Mouse (Mus musculus): ENCODE results near the gene Foxn3.

Foxn3 gene

DNA sequence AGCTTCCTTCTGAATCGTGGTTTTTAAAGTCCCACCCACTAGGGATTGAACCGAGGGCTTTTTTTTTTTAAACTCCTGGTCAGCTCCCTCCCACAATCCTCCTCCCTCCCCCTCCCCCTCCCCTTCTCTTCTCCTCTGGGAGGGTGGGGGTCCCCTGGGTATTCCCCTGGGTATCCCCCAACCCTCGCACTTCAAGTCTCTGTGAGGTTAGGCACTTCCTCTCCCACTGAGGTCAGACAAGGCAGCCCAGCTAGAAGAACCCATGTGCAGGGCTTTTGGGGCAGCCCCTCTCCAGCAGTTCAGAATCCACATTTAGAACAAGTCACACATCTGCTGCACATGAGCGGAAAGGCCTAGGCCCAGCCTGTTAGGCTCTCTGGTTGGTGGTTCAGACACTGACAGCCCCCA lies 182.5 kb downstream of the Foxn3 start:
- no peak for DNase-seq

DNA sequence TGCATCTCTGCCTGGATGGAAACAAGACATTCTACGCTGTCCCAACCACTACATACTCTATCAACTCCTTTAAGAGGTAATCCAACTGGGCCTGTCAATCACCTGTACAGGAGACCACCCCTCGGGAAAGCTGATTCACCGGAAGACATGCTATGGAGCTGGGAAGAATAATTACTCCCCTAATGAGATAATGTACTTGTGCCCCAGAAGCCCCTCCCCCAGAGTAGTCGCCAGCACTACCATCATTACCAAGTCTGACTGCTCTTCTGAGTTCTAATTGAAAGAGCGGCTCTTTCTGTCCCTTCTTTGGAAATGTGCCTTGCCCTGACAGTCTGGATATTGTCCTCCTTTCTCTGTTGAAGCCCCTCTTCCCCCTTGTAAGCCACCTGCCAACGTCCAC lies 183.3 kb downstream of the Foxn3 start:
- no peak for DNase-seq

DNA sequence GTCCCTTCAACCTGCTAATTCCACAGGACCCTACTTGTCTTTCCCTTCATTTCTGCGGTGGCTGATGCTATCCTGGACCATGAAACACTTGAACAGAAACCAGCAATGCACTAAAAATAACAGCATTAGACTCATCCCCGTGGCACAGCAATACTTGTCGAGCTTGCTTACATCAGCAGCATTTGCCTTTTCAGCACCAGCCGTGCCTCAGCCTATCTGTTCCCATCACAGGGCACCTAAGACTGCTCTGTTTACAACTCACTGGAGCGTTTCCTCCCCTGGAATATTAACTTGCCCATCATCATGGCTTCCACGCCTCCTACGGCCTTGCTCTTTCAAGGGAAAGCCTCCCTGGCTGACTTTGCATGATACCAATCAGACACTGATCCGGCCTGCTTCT lies 185.1 kb downstream of the Foxn3 start:
- peak; percentile 67 to 86 for DNase-seq

DNA sequence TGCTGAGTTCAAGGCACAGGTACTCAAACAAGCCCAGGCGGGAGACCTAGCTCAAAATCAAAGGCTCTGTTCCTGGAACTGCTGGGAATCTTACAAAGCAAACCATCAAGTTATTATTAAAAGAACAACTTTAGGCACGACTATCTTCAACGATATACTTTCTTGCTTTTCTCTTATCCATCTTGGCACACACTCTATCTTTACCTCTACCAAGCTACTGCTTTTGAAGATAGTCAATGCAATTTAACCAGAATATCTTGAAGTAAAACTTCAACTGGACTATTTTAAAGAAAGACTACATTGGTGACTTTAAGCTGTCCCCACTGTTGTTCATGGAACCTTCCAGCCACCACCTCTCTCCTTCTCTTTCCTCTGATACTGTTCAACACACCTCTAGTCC lies 185.7 kb downstream of the Foxn3 start:
- no peak for DNase-seq

DNA sequence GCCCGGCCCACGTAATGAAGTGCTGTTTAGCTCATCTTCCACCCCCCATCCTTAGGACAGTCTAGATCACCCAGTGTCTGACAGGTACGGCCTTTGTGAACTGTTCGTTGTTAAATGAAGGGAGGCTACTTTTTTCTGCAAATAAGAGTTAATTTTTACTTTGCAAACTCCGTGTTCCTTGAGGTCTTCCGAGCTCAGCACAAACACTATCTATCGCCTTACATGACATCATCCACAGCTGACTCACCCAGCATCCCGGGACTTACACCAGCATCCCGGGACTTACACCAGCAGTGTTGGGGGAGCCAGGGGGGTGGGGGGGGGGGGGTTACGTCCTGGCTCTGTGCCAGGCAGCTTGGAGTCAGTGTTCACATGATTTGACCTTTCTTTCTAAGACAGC lies 186.3 kb downstream of the Foxn3 start:
- DNase-seq, result no peak

DNA sequence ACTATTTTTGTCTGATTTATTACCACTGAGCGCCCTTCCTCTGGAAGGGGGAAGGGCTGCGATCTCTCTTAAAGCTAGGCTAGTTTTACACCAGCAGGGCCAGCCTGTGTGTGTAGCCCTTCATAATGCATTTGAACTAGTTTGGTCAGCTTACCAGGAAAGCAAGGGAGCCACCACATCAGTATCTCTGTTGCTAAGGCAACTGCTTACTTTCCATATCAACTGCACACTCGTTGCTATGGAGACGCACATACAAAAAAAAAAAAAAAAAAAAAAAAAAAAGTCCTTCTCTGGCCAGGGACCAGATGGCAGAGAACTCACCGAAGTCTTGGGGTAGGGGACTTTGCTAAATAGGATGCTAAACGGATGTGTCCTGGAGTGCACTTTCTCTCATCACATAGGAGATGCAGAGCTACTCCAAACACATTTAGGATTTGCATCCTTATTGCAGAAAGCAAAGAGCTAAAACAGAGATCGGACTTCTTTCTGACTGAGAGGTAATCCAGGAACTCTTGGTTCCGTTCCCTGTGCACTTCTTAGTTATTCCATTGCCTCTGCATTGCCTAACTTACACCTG lies 187.4 kb downstream of the Foxn3 start:
- DNase-seq, result no peak

DNA sequence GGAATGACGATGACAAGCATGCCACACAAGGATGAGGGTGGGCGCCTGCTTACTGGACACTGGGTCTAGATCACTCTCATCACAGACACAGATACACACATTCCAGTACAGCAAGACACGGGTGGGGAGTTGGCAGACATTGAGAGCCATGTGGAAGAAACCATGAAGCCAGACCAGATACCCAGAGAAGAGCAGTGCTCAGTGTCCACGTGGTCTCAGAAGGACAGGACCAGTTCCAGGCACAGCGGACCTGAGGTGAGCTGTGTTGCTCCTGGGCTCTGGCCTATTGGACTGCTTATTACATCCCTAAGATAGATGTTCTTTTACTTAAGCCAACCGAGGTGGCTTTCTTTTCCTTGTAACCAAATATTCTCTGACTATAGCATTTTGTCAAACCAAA lies 188.0 kb downstream of the Foxn3 start:
- no peak for DNase-seq

DNA sequence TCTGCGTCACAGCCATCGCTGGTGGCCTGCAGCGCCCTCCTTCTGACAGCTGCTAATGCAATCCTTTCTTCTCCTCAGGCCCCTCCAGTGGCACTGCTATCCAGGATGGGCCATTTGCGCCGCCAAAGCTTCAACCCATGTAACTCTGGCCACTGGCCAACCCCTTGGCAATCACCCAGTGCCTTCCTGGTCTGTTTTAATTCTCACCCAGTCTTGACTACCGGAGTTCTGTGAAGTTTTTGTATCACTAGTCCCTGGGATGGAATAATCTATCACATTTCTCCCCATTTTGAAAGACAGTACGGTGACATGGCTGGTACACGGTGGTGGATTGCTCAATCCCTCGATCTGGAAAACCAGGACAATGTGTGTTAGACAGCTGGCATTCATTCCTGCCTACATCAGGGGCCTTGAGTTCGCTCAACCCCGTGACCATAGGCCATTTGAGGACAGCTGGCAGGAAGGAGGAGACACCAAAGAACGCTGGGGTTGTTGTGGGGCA lies 189.2 kb downstream of the Foxn3 start:
- DNase-seq, result peak; percentile 80 to 93

DNA sequence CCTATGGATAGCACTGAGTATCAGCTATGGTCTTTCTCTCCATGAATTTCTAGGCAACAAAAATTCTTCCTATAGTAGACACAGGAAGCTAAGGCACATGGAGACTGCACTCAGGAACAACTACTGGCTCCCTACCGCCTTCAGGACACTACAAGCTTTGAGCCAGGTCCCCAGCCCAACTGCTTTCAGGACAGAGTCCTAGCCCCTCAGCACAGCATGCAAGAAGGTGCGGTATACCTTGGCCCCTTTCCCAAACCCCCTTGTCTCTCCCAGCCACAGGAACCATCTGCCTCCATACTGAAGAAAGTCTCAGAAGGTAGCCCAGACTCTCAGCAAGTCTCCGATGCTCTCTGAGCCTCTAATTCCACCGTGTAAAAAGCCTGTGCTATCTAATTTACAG lies 189.8 kb downstream of the Foxn3 start:
- no peak for DNase-seq

DNA sequence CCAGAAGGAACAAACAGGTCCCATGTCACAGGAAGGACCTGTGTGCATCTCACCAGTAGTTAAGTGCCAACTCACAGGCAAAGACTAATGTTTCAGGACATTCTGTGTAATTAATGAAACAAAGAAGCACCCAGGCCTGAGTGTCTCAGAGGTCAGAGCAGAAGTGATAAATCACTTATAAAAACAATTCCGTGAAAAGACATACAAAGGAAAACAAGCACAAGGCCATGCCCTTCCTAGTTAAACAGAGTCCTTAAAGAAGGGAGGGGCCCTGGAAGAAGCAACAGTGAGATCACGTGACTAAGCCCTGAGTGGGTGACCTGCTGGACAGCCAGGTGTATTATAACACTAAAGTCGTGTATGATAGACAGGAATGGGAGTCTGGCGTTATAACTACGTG lies 191.9 kb downstream of the Foxn3 start:
- no peak for DNase-seq

DNA sequence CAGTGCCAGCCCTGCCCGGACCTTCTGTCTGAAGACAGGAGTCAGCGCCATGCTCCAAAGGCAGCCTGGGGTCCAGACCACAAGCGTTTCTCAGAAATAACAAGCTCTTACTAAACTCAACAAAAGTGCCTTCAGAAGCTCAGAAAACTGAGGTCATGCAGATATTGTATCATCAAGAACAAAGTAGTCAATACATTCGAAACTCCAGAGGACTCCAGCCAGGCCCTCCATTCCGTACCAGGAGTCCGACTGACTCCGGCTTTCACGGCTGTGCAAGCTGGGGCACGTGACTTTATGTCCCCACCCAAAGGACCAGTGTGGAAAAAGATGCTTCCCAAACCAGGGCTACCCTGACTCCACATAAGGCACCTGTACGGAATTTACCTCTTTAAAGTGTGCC lies 195.1 kb downstream of the Foxn3 start:
- no peak for DNase-seq

DNA sequence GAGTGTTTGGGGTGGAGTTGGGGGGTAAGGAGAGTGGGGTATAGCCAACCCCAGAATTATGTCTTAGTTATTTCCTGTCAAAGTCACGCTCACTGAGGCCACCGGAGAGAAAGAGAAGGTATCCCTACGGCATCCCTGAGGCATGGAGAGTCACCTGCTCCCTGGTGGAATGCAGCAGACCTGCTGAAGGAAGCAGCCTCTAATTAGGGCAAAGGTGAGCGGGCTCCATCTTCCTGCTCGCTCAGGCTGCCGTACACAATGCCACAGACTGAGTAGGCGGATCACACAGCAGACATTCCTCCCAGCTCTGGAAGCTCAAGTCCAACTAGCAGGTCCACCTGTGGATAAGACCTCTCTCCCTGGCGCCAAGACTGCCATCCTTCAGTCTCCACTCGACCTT lies 197.4 kb downstream of the Foxn3 start:
- DNase-seq, result peak; percentile 68 to 87

DNA sequence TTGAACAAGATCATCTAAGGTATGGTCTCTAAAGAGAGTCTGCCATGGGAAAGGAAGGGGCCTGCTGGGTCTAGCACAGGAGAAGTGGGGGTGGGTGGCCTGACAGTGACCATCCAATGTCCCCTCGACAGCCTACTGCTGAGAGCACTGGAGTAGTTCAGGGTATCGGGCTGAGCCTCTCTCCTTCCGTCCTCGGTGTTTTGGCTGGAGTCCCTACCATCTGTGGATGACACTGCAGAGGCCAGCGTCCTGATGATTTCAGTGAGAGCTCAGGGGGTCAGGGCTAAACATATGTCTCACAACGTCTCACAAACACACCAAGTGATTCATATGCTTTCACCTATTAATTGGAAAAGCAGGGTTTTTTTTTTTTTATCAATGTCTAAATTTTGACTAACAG lies 199.2 kb downstream of the Foxn3 start:
- DNase-seq, result no peak

DNA sequence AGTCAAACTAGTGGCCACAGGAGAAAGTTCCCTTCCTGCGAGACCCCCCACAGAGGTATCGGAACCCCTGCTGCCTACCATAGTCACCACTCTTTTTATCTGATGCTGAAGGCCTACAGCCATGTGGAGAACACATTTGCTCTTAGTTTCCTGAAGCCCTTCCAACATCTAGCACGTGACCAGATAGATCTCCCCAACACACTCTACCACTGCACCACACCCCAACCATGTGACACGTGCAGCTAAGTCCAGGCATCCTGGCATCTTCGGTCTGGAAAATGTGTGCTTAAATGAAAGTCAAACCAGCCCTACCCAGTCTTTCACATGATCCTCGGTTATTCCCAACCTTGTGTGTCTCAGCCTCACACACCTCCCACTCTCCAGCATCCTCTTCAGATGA lies 200.4 kb downstream of the Foxn3 start:
- peak in 1 of 2 experiments; percentile 24 for DNase-seq

DNA sequence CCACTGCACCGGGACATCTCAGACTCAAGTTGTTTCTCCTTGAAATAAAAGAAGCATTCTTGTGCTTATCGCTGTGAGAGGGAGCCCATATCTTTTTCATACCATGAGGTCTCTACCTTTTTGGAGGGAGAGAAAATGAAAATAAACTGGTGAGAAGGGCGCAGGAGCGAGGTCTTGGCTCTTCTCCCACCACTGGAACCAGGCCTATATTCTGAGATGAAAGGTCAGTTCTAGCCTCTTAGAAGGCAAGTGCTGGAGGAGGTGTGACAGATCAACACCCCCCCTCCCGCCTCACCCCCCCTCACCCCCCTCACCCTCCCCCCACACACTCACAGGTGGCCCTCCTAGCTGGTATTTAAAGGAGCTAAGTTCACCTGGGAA lies 201.6 kb downstream of the Foxn3 start:
- DNase-seq, result peak; percentile 43 to 50

DNA sequence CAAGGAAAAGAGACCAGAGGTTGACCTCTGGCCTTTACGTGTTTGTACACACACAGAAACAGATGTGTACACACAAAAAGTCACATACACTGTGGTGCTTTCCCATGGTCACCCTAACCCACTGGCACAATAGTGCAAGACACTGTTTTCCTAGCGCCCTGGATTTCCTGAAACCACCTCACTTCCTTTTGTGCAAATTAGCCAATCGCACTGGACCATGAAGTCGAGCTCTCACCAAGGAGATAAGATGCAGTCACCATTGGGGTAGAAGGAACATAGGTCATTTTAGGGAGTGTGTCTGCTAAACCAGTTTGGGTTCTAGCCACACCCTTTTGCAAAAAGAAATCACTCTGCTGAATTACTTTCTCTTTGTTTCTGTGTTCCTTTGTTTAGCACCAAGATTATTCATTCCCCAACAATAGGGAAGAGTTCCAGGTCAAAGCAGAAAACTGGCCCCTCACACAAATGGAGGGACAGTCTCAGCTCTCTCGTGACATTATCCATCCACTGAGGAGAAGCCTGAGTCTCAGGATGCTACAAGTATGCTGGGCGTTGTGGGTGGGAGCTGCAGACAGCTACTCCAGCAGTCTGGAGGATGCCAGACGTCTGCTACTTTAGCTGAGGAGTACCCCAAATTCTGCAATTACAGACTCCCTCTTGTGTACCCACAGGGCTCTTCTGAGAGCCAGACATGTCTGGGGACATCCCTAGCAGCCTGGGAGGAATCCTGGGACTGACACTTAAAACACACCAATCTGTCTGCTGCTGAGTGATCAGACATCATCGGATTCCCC lies 202.2 kb downstream of the Foxn3 start:
- DNase-seq, result no peak

DNA sequence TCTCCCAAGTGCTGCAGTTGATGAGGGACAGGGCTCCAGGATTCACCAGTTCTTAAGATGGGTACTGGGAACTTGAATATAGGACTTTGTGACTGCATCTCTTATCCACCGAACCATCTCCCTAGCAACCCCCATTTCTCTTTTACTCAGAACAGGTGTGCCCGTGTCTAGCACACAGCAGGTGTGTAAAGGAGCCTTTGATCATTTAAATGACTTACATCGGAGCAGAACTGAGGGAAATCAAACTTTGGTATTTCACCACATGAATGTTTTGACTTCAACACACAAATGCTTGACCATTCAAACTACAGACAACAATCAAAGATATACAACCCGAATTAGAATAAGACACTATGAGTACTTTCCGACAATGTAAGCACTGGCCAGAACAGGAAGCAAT lies 204.7 kb downstream of the Foxn3 start:
- DNase-seq, result no peak

DNA sequence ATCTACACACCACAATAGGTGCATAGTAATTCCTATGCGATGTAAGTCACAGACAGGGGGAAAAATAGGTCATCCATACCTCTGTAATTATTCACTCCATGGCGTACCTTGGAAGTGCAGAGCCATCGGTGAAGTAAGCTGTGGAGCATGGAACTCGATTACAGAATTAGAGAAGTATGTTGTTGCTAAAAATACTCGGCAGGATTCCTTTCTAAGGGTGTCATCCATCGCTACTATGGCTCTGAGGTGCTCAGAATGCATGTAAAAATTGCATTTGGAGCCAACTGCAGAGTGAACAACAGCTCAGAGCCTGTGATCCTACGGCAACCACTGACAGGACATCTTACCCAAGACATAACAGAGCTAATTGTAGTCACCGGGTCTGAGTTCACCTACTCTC lies 206.7 kb downstream of the Foxn3 start:
- DNase-seq, result no peak

DNA sequence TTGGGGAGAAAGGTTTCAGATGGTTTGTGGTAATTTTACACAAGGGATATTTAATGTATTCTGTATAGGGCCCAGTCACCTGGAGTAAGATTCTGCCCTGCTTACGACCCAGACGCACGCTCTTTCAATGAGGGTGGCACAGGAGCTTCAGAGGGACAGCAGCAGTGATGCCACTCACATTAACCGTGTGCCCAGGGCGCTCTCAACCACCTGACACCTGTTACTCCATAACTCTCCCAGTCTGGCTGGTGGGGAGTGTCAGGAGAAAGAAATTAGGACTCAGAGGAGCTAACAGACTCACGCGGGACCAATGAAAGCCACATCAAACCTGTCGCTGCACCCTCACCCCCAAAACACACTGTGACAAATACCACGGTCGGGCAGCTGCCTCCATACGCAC lies 209.7 kb downstream of the Foxn3 start:
- no peak for DNase-seq

DNA sequence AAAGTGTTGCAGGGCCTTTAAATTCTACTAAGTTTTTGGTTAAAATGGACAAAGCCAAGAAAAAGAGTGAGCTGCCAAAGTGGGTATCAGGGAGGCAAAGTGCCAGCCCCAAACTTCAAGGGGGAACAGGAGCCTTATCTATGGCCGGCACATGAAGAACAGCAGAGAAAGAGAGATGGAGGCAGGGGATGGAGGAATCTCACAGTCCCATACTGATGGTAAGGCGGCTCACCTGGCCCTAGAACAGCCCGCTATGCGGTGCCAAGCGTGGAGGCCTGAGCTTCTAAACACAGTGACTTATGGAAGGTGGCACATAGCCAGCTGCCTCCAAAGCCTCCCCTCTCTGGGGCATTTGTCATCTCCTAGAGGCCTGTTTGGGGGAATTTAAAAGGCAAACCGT lies 210.8 kb downstream of the Foxn3 start:
- DNase-seq, result no peak

DNA sequence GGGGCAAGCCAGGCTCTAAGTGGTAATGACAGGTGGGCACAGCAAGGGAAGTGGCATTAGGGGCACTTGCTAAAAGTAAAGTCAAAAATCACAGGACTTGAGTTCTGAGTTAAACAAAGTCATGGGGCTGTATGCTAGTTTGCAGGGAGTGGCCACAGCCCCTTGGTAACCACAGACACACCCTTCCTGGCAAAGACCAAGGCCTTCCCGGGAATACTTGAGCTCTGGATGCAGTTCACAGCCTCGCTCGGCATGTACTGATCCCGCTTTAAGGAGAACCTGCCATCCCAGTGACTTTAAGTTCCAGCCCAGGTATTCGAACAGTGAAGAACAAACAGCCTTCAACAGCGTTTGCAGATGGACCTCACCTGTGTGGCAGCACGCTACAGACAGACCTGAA lies 211.2 kb downstream of the Foxn3 start:
- DNase-seq, result no peak

DNA sequence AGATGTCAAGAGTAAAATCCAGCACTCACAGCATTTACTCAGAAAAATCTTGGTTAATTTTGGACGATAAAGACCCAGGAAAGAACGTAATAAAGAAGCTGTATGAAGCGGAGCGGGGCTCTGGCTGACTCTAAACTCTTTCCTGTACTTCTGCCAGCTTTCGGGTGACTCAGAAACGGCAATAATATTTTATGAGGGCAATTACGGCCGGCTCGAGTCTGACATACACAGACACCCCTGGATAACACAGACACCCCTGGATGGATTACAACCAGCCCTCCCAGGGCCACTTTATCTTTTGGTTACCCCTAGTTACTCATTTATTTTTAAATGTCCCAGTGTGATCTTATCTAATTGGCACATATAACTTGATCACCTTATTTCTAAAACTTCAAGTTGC lies 211.7 kb downstream of the Foxn3 start:
- no peak for DNase-seq

DNA sequence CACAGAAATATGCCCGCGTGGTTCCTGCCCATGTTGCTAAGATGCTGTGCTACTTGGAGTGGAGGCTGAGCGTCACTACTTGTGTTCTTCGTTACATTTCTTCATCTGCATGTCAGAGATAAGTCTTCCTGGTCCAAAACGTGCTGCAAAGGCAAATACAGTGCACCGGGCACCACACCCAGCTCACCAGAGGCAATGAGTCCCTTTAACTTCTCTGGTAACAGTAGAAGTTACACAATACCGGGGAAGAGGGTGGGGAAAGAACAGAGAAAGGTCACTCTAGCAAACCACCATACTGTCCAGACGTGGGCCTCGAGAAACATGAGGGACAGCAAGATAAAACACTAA lies 213.8 kb downstream of the Foxn3 start:
- no peak for DNase-seq

DNA sequence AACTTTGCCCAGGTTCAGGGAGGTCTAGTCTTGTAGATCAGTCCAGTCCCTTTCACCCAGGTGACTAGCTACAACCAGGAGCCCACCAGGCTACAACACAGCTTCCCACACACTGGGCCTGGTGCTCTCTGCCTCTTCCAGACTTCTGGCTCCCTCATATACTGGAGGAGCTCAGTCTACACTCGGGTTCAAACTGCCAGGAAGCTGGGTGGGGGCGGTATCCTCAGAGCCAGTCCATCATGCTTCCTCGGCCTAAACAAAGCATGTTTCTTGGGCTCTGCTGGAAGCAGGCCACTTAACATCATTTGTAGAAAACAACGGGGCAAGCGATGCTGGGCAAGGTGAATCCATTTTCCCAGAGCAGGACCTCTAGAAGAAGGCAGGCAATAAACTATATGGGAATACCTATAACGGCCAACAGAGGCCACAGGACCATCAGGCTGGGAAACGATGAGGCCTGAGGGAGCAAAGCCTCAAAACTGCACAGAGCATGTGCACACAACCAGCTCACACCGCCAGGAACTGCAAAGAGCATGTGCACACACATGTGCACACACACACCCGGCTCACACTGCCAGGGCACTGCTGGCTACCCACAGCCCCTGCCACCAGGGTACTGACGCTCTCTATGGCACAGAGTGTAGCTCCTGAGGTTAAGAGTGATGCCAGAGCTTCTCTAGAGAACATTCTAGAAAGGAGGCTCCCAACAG lies 214.3 kb downstream of the Foxn3 start:
- DNase-seq, result no peak
